Mouse (Mus musculus) urinary bladder, postnatal 0 days (tissue): Measurements from ENCODE around the gene Nat8f7. TPM values are rescaled to one million over a fixed set of nuclear protein-coding genes. Genes with fewer than 3 reads are reported as not detected.

ENCODE experiments used
- microRNA-seq: library from miRNA; unstranded; fragments of <30 nt; microRNA quantifications from one replicate; pipeline ENCODE4, GENCODE M21; 2016
- polyA plus RNA-seq: library from polyadenylated mRNA; unstranded; fragments of >200 nt; fragmentation: Nextera tagmentation; extraction: Ambion mirVana; gene quantifications from 2 replicates; pipeline ENCODE4 v1.2.1, GENCODE M21; 2015

Gene Nat8f7
- 0.11 and 0.24 TPM in 2 replicates for polyA plus RNA-seq

DNA sequence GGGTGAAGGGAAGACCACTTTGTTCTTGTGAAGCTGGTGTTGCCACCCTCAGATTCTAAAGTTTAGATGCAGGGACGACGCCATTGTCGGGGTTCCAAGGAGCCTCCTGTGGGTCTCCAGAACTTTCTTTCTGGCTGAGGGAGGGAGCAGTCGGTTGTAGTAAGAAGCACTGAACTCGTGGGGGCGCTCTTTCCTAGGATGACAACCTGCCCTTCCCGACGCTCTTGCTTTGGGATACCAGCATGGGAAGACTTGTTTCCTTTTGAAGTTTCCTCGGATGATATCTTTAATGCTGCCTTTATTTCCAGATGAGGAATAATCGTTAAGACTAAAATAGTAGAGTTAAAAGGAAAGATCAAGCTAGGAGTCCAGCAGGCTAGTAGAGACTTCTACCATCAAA, at the start of gene Nat8f7:
TSS of gene Nat8f7 (minus strand) at position 101 of the 400 bp plus-strand sequence.

Small RNA genes lying within 50 kb of the gene (microRNA-seq; reads per million reads assigned to microRNA genes)
- gene Gm27317, result not detected

Other genes with a start within 250 kb of the Nat8f7 start
- 0.29 and 0.34 TPM in 2 replicates for gene Fbxo41, start 210.2 kb downstream of the Nat8f7 start, polyA plus RNA-seq
- not detected in 2 replicates for gene Egr4, start 199.6 kb downstream of the Nat8f7 start, polyA plus RNA-seq
- gene Alms1, start 125.7 kb downstream of the Nat8f7 start, polyA plus RNA-seq, result 1.1 and 1.2 TPM in 2 replicates
- 0.11 and 0.13 TPM in 2 replicates for gene Nat8f3, start 52.5 kb upstream of the Nat8f7 start, polyA plus RNA-seq
- not detected in 2 replicates for gene Nat8f6, start 107.7 kb upstream of the Nat8f7 start, polyA plus RNA-seq
- gene Nat8f5, start 107.8 kb upstream of the Nat8f7 start, polyA plus RNA-seq, result 0.55 and 0.70 TPM in 2 replicates
- 0.65 and 0.90 TPM in 2 replicates for gene Nat8, start 118.9 kb upstream of the Nat8f7 start, polyA plus RNA-seq
- 0.05 TPM in 1 of 2 replicates, not detected in the other for gene Nat8f2, start 156.0 kb upstream of the Nat8f7 start, polyA plus RNA-seq
- gene Nat8f4, start 191.7 kb upstream of the Nat8f7 start, polyA plus RNA-seq, result 1.8 TPM in 2 replicates
- gene Tprkb, start 198.7 kb upstream of the Nat8f7 start, polyA plus RNA-seq, result 30.2 and 31.8 TPM in 2 replicates
- 6.0 and 7.4 TPM in 2 replicates for gene Nat8f1, start 202.5 kb upstream of the Nat8f7 start, polyA plus RNA-seq
- 38.1 and 52.5 TPM in 2 replicates for gene Dusp11, start 248.5 kb upstream of the Nat8f7 start, polyA plus RNA-seq